Mouse (Mus musculus) G1E (cell line): Measurements from ENCODE around the gene Tmem235.

Experiments
- CTCF ChIP-seq: IDR thresholded peaks from 2 replicates; pipeline ENCODE4 v1.5.1; 2012; ENCODE audit warnings: low read depth, low read length, inconsistent platforms, mixed read lengths
- GATA1 ChIP-seq: IDR thresholded peaks from 2 replicates; pipeline ENCODE4 v1.6.1; 2012; ENCODE audit warnings: borderline replicate concordance, low read length, inconsistent platforms, mixed read lengths
- POLR2AphosphoS5 ChIP-seq: IDR thresholded peaks from 2 replicates; pipeline ENCODE4 v1.6.1; 2012; ENCODE audit warnings: low read depth, low read length, inconsistent platforms; ENCODE audit not compliant: insufficient replicate concordance
- TAL1 ChIP-seq: conservative IDR thresholded peaks from 2 replicates; pipeline ENCODE4 v1.6.1; 2012; ENCODE audit warnings: low read depth, low read length, inconsistent platforms, mixed read lengths

GRCm38 (mm10) chr11:117890519-117891282 is 30.1 kb downstream of the Tmem235 start:
- TF ChIP-seq CTCF, result no peak
- TF ChIP-seq GATA1, result no peak
- TF ChIP-seq TAL1, result no peak
- no peak for TF ChIP-seq POLR2AphosphoS5
